Mouse (Mus musculus) heart, postnatal 14 days (tissue): Measurements from ENCODE around the gene Gm13275. TPM values are rescaled to one million over a fixed set of nuclear protein-coding genes. Genes with fewer than 3 reads are reported as not detected.
"Not testable (repeated sequence)": the region's sequence is repeated elsewhere in the genome, so short reads cannot be mapped to it uniquely, and the experiment has no call there.

Source experiments
- DNase-seq, 2 experiments: peaks; one replicate each; pipeline ENCODE4 v3.0.0; 2021 to 2022
- intact Hi-C: fragments of 180-260 bp; cut with DNase I; formaldehyde crosslinking; loops from one replicate; pipeline ENCODE4 v1.15.1; 2025
- long read RNA-seq, 2 experiments: library from polyadenylated mRNA; stranded (forward); transcript quantifications; one replicate each; pipeline ENCODE4 v2.0.0; 2021
- total RNA-seq, 2 experiments: library from RNA; stranded (reverse); gene quantifications; 2 replicates each; pipeline ENCODE4 v1.2.3; 2021

Gm13275 gene
- total RNA-seq, result not detected
- long read RNA-seq, experiment 1, result 0 reads
- long read RNA-seq, experiment 2, result 0 reads

GRCm38 (mm10) chr4:88793936-88794675 is at the start of gene Gm13275:
Gm13275 (plus strand) TSS chr4:88794487.
- peak; percentile 70 to 78 for DNase-seq

GRCm38 (mm10) chr4:88749926-88750325 is 44.4 kb upstream of the Gm13275 start:
- no peak for DNase-seq
- intact Hi-C loops, result no loop called here

More at GRCm38 (mm10) chr4:88793936-88794675, at the start of gene Gm13275:
- intact Hi-C loops, result not testable (repeated sequence)

GRCm38 (mm10) chr4:88754818-88755340 is 39.4 kb upstream of the Gm13275 start, which contains the start of gene Gm13271:
Gm13271 (plus strand) TSS chr4:88754868.
- DNase-seq, result peak; percentile 66 to 71
- intact Hi-C loops, result not testable (repeated sequence)

- peak in 1 of 2 experiments; percentile 9 for DNase-seq
- intact Hi-C loops, result not testable (repeated sequence)
Measured at GRCm38 (mm10) chr4:88756581-88757513, 37.4 kb upstream of the Gm13275 start.

GRCm38 (mm10) chr4:88757628-88758031 is 36.7 kb upstream of the Gm13275 start:
- intact Hi-C loops, result not testable (repeated sequence)
- peak; percentile 87 to 89 for DNase-seq

GRCm38 (mm10) chr4:88758751-88759150 is 35.5 kb upstream of the Gm13275 start:
- DNase-seq, intact Hi-C loops: not testable (repeated sequence)

- DNase-seq, result peak; percentile 26 to 28
- intact Hi-C loops, result not testable (repeated sequence)
Measured at GRCm38 (mm10) chr4:88759610-88760268, 34.5 kb upstream of the Gm13275 start, which contains the start of gene Gm13283. Gm13283 (plus strand) TSS chr4:88760119.

- intact Hi-C loops, result not testable (repeated sequence)
- peak; percentile 82 to 83 for DNase-seq
Measured at GRCm38 (mm10) chr4:88760431-88760830, 33.9 kb upstream of the Gm13275 start.

GRCm38 (mm10) chr4:88761776-88762175 is 32.5 kb upstream of the Gm13275 start:
- peak; percentile 57 to 67 for DNase-seq
- intact Hi-C loops, result not testable (repeated sequence)

- DNase-seq, result peak in 1 of 2 experiments; percentile 10
- intact Hi-C loops, result not testable (repeated sequence)
Measured at GRCm38 (mm10) chr4:88762341-88762740, 31.9 kb upstream of the Gm13275 start.

- intact Hi-C loops, result not testable (repeated sequence)
Measured at GRCm38 (mm10) chr4:88763384-88764018, 30.8 kb upstream of the Gm13275 start.

GRCm38 (mm10) chr4:88773534-88773933 is 20.8 kb upstream of the Gm13275 start, which contains the start of gene Gm13290:
Gm13290 (plus strand) TSS chr4:88773834.
- DNase-seq, intact Hi-C loops: not testable (repeated sequence)

More at GRCm38 (mm10) chr4:88763384-88764018, 30.8 kb upstream of the Gm13275 start:
- DNase-seq, result peak; percentile 55 to 59

- DNase-seq, intact Hi-C loops: not testable (repeated sequence)
Measured at GRCm38 (mm10) chr4:88776622-88777021, 17.7 kb upstream of the Gm13275 start, which contains the start of gene Gm13289. Gm13289 (plus strand) TSS chr4:88776922.

GRCm38 (mm10) chr4:88779550-88779949 is 14.7 kb upstream of the Gm13275 start, which contains the start of gene Gm13272:
Gm13272 (plus strand) TSS chr4:88779850.
- DNase-seq, intact Hi-C loops: not testable (repeated sequence)

GRCm38 (mm10) chr4:88780320-88780719 is 14.0 kb upstream of the Gm13275 start:
- intact Hi-C loops, DNase-seq: not testable (repeated sequence)

GRCm38 (mm10) chr4:88781831-88782230 is 12.5 kb upstream of the Gm13275 start, which contains the start of gene Ifnz:
Ifnz (plus strand) TSS chr4:88782131.
- DNase-seq, intact Hi-C loops: not testable (repeated sequence)

GRCm38 (mm10) chr4:88782335-88782734 is 12.0 kb upstream of the Gm13275 start:
- intact Hi-C loops, result not testable (repeated sequence)
- peak; percentile 26 to 37 for DNase-seq

GRCm38 (mm10) chr4:88785409-88785808 is 8.9 kb upstream of the Gm13275 start, which contains the start of gene Gm13276:
Gm13276 (plus strand) TSS chr4:88785709.
- intact Hi-C loops, DNase-seq: not testable (repeated sequence)

GRCm38 (mm10) chr4:88788402-88788801 is 5.9 kb upstream of the Gm13275 start, which contains the start of gene Gm13277:
Gm13277 (plus strand) TSS chr4:88788632.
- intact Hi-C loops, result not testable (repeated sequence)
- DNase-seq, result peak; percentile 65 to 73
